Mouse (Mus musculus): ENCODE measurements around the gene Rps24. TPM values are rescaled to one million over a fixed set of nuclear protein-coding genes. Genes with fewer than 3 reads are reported as not detected.

Gene Rps24
- polyA plus RNA-seq, 1 experiment, result 2,792 TPM

GRCm38 (mm10) chr14:24497443-24497842 is 10.5 kb downstream of the Rps24 start:
- no peak overlapping the region for H3K4me3 ChIP-seq (ENCODE audit: insufficient read depth, low read length)
- peaks cover 15% of the 10 kb centered on the region for H3K4me1 ChIP-seq (ENCODE audit: control insufficient read depth, insufficient read depth, low read length)
- TF ChIP-seq POLR2A (IDR thresholded peaks at IDR 0.05; ENCODE audit: borderline replicate concordance, low read depth, low read length), result no peak
- no peak for TF ChIP-seq CTCF (IDR thresholded peaks at IDR 0.05; ENCODE audit: low read depth, low read length)
- H3K27ac ChIP-seq (ENCODE audit: insufficient read depth, low read depth, low read length), result no peak overlapping the region

DNA sequence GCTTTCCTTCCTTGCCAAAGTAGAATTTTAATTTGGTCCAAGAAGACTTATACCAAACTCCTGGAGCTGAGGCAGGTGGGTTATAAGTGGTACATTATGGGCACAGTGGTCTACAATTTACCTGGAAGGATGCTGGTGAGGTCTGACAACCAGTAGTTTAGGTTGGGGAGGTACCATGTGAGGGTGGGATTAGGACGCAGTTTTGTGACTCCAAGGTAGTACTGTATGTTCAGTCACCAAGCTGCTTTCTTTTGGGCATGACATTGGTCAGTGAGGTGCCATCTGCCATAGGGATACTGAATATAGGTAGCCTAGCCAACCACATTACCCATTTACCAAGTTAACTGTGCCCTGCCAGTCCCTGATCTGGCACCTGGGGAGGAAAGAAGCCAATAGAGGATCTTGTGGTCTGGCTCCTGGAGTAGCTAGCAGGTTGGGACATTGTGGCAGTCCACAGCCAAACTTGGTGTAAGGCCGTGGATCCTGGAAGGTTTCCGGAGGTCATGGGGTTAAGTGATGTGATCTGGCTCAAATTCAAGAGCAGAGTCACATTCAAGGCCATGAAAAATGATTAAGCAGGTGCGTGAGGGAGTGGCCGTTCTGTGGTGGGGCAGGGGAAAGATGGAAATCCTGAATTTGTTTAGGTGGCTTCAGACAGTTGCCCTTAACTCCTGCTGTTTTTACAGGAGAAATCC is 11.8 kb downstream of the Rps24 start:
- no peak overlapping the region for H3K4me3 ChIP-seq (ENCODE audit: insufficient read depth, low read length)
- TF ChIP-seq CTCF (IDR thresholded peaks at IDR 0.05; ENCODE audit: low read depth, low read length), result no peak
- peaks cover 6% of the 10 kb centered on the region for H3K4me1 ChIP-seq (ENCODE audit: control insufficient read depth, insufficient read depth, low read length)
- no peak overlapping the region for H3K27ac ChIP-seq (ENCODE audit: insufficient read depth, low read depth, low read length)

DNA sequence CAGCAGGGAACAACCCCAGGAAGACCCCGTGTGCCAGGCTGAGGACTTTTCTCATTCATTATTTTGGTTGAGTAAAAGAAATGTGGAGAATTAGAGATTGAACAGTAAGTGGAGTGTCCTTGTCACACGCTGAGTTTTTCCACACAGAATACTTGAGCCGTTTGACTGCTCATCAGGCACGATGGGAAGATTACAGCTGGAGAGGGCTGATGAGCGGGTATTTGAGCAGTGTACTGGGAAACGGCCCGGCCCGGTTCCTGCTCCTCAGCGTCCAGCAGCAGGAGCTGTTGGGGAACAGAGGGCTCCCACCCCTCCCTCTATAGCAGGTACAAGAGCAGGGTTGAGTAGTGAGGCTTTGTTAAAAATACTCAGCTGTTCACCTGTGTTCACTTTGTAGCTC is 12.6 kb downstream of the Rps24 start:
- no peak overlapping the region for H3K27ac ChIP-seq (ENCODE audit: insufficient read depth, low read depth, low read length)
- H3K4me1 ChIP-seq (ENCODE audit: control insufficient read depth, insufficient read depth, low read length), result peaks cover 1% of the 10 kb centered on the region
- TF ChIP-seq CTCF (IDR thresholded peaks at IDR 0.05; ENCODE audit: low read depth, low read length) (no peak), POLR2A (IDR thresholded peaks at IDR 0.05; ENCODE audit: borderline replicate concordance, low read depth, low read length) (no peak)
- no peak overlapping the region for H3K4me3 ChIP-seq (ENCODE audit: insufficient read depth, low read length)

GRCm38 (mm10) chr14:24500091-24500844 is 13.3 kb downstream of the Rps24 start:
- Histone ChIP-seq H3K27ac (ENCODE audit: insufficient read depth, low read depth, low read length) (no peak overlapping the region), H3K4me3 (ENCODE audit: insufficient read depth, low read length) (no peak overlapping the region), H3K4me1 (ENCODE audit: control insufficient read depth, insufficient read depth, low read length) (no peaks in the 10 kb centered on the region)
- TF ChIP-seq CTCF (IDR thresholded peaks at IDR 0.05; ENCODE audit: low read depth, low read length) (peak; percentile 60), POLR2A (IDR thresholded peaks at IDR 0.05; ENCODE audit: borderline replicate concordance, low read depth, low read length) (no peak)

GRCm38 (mm10) chr14:24500845-24501186 is 13.9 kb downstream of the Rps24 start:
- TF ChIP-seq POLR2A (IDR thresholded peaks at IDR 0.05; ENCODE audit: borderline replicate concordance, low read depth, low read length), result no peak
- H3K4me3 ChIP-seq (ENCODE audit: insufficient read depth, low read length), result no peak overlapping the region
- H3K27ac ChIP-seq (ENCODE audit: insufficient read depth, low read depth, low read length), result no peak overlapping the region
- H3K4me1 ChIP-seq (ENCODE audit: control insufficient read depth, insufficient read depth, low read length), result no peaks in the 10 kb centered on the region

DNA sequence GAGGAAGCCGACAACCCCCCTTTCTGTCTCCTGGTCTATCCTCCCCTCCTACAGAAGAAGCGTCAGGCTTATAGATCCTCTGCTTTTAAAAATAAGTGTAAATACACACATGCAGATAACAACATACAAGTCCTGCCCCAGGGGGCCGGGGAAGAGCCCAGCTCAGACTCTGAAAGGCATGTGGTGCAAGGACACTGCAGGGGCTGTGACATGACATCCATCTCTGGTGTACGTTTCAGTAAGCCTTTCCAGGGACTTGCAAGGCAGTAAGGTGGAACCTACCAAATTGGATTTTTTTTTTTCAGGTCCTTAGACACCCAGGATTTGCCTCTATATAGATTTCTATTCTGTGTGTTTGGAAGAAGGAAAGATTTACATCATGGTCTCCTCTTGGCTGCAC is 14.3 kb downstream of the Rps24 start:
- Histone ChIP-seq H3K4me3 (ENCODE audit: insufficient read depth, low read length) (no peak overlapping the region), H3K4me1 (ENCODE audit: control insufficient read depth, insufficient read depth, low read length) (no peaks in the 10 kb centered on the region), H3K27ac (ENCODE audit: insufficient read depth, low read depth, low read length) (no peak overlapping the region)
- TF ChIP-seq POLR2A (IDR thresholded peaks at IDR 0.05; ENCODE audit: borderline replicate concordance, low read depth, low read length), result no peak
- no peak for TF ChIP-seq CTCF (IDR thresholded peaks at IDR 0.05; ENCODE audit: low read depth, low read length)

GRCm38 (mm10) chr14:24507452-24508069 is 20.6 kb downstream of the Rps24 start:
- no peak for TF ChIP-seq POLR2A (IDR thresholded peaks at IDR 0.05; ENCODE audit: borderline replicate concordance, low read depth, low read length)
- TF ChIP-seq CTCF (IDR thresholded peaks at IDR 0.05; ENCODE audit: low read depth, low read length), result no peak
- H3K4me3 ChIP-seq (ENCODE audit: insufficient read depth, low read length), result no peak overlapping the region
- H3K4me1 ChIP-seq (ENCODE audit: control insufficient read depth, insufficient read depth, low read length), result no peaks in the 10 kb centered on the region
- H3K27ac ChIP-seq (ENCODE audit: insufficient read depth, low read depth, low read length), result no peak overlapping the region

DNA sequence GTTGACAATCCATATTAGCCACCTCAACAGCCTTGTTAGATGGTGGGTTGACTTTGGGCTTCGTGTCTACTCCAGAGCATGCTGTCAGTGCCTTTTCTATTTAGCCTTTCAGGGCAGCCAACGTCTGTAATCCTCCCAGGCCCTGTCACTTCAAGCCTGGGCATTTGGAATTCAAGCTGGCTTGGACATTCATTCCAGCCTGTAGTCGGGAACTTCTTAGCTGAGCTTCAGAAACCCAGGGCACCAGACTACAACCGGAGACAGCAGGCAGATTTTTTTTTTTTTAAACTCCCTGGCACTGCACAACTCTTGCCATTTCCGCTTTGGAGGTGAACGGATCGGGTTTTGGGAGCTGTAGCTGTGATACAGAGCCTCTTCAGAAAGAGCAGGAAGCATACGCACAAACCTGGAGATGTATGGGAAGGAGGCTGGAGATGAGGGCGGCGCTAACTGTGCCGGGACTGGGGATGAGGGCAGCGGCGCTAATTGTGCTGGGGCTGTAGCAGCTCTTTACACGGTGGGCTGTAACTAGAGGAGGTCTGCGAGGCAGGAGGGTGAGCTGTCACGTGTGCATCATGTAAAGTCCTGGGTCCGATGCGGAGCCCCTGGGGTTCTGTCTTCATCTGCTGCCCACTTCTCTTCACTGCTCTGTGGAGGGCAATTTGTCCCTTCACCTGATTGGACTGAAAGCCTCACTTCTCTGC is 21.3 kb downstream of the Rps24 start:
- TF ChIP-seq POLR2A (IDR thresholded peaks at IDR 0.05; ENCODE audit: borderline replicate concordance, low read depth, low read length) (no peak), CTCF (IDR thresholded peaks at IDR 0.05; ENCODE audit: low read depth, low read length) (no peak)
- H3K4me3 ChIP-seq (ENCODE audit: insufficient read depth, low read length), result no peak overlapping the region
- H3K27ac ChIP-seq (ENCODE audit: insufficient read depth, low read depth, low read length), result no peak overlapping the region

GRCm38 (mm10) chr14:24509557-24509956 is 22.6 kb downstream of the Rps24 start:
- TF ChIP-seq CTCF (IDR thresholded peaks at IDR 0.05; ENCODE audit: low read depth, low read length) (no peak), POLR2A (IDR thresholded peaks at IDR 0.05; ENCODE audit: borderline replicate concordance, low read depth, low read length) (no peak)
- Histone ChIP-seq H3K4me3 (ENCODE audit: insufficient read depth, low read length) (no peak overlapping the region), H3K4me1 (ENCODE audit: control insufficient read depth, insufficient read depth, low read length) (no peaks in the 10 kb centered on the region), H3K27ac (ENCODE audit: insufficient read depth, low read depth, low read length) (no peak overlapping the region)

More for the DNA sequence above, 21.3 kb downstream of the Rps24 start:
- H3K4me1 ChIP-seq (ENCODE audit: control insufficient read depth, insufficient read depth, low read length), result no peaks in the 10 kb centered on the region

Measured in bone marrow macrophage, adult 2 months (primary cell).